Mouse (Mus musculus) midbrain, embryonic 14.5 days (tissue): ENCODE data around the gene Ier5l. TPM values are rescaled to one million over a fixed set of nuclear protein-coding genes. Genes with fewer than 3 reads are reported as not detected.

Source experiments
- ATAC-seq: fragments of 200-750 bp; cut with Nextera tagmentation; 2 replicates; pipeline ENCODE4 v1.8.0; 2017; ENCODE audit warnings: moderate number of reproducible peaks, moderate library complexity; ENCODE audit not compliant: low FRiP score, low TSS enrichment
- DNase-seq: peaks from one replicate; pipeline ENCODE4 v3.0.0-alpha.2; 2015
- H3K27ac ChIP-seq: fragments of 300-500 bp; sonication (generic); replicated peaks from 2 replicates; pipeline ENCODE4 v1.5.1; 2014; ENCODE audit warnings: mild to moderate bottlenecking, low read depth, low read length, moderate library complexity
- H3K27me3 ChIP-seq: fragments of 300-500 bp; sonication (generic); 2 replicates; pipeline ENCODE4 v1.6.1; 2014; ENCODE audit warnings: low read length, control low read depth, mixed read lengths; ENCODE audit not compliant: control insufficient read depth, insufficient read depth
- H3K36me3 ChIP-seq: fragments of 300-500 bp; sonication (generic); 2 replicates; pipeline ENCODE4 v1.6.1; 2014; ENCODE audit warnings: low read length, control low read depth; ENCODE audit not compliant: control insufficient read depth, insufficient read depth
- H3K4me1 ChIP-seq: fragments of 300-500 bp; sonication (generic); 2 replicates; pipeline ENCODE4 v1.6.1; 2014; ENCODE audit warnings: mild to moderate bottlenecking, antibody characterized with exemption, low read length, control low read depth; ENCODE audit not compliant: control insufficient read depth, insufficient read depth
- H3K4me2 ChIP-seq: fragments of 300-500 bp; sonication (generic); 2 replicates; pipeline ENCODE4 v1.6.1; 2014; ENCODE audit warnings: mild to moderate bottlenecking, low read length, moderate library complexity
- H3K4me3 ChIP-seq: fragments of 300-500 bp; sonication (generic); replicated peaks from 2 replicates; pipeline ENCODE4 v1.5.1; 2014; ENCODE audit warnings: low read depth, low read length
- H3K9ac ChIP-seq: fragments of 300-500 bp; sonication (generic); replicated peaks from 2 replicates; pipeline ENCODE4 v1.6.1; 2014; ENCODE audit warnings: mild to moderate bottlenecking, low read length, moderate library complexity
- H3K9me3 ChIP-seq: fragments of 300-500 bp; sonication (generic); 2 replicates; pipeline ENCODE4 v1.6.1; 2016; ENCODE audit warnings: low read length, control low read depth, mixed read lengths; ENCODE audit not compliant: control insufficient read depth
- WGBS: fragments of 180-500 bp; shearing (Covaris S2); extraction: QIAGEN DNeasy Blood & Tissue Kit; methylation state at CpG from one replicate; pipeline ENCODE4 v1.1.7; 2014; 5-methylcytosine and 5-hydroxymethylcytosine counted together
- polyA plus RNA-seq: library from polyadenylated mRNA; unstranded; fragments of >200 nt; fragmentation: Nextera tagmentation; extraction: Ambion mirVana; gene quantifications from 2 replicates; pipeline ENCODE4 v1.2.1, GENCODE M21; 2014

Gene Ier5l
- polyA plus RNA-seq = 3.7 and 4.3 TPM in 2 replicates

DNA sequence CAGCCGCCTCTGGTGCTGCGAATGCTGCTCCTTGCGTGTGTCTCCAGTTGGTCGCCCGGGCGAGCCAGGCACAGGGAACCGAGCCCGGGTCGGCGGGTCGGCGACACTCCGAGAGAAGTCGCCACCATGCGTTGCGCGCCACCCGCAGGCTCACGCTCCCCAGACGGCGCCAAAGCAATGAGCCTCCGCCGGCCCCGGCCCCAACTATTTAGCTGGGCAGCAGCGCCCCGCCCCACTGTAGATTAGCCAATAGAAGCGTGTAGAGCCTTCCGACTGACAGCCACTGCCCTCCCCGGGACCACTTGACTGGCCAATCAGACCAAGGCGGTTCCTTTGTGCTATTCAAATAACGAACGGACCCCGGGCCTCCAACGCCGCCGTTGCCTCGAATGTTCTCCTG is at the start of gene Ier5l:
Ier5l (minus strand) TSS at position 181 of the 400 bp plus-strand sequence.
- DNase-seq (peak; percentile 97), ATAC-seq (peak; percentile 90)
- Histone ChIP-seq H3K36me3 (no peaks in the 10 kb centered on the region), H3K9ac (peak within 1 kb of the TSS; percentile 90), H3K4me2 (peak within 1 kb of the TSS; percentile 98), H3K27ac (peak within 1 kb of the TSS; percentile 87), H3K4me1 (peaks cover 25% of the 10 kb centered on the region), H3K9me3 (no peaks in the 10 kb centered on the region), H3K4me3 (peak within 1 kb of the TSS; percentile 70), H3K27me3 (no peaks in the 10 kb centered on the region)
- WGBS = under 1% methylated on average over 37 of the region's 37 CpGs

DNA sequence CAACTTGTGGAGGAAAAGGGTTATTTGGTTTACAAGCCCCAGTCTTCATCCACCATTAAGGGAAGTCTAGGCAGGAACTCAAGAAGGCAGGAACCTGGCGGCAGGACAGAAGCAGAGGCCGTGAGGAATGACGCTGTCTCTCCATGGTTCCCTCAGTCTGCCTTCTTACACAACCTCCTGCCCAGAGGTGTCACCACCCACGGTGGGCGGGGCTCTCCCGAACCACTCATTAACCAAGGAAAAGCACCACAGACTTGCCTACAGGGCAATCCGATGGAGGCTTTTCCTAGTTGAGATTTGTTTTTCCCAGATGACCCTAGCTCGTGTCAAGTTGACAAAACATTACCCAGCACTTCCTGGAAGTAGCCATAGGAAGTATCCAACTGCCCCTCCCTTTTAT is 49.7 kb upstream of the Ier5l start:
- no peaks in the 10 kb centered on the region for H3K9me3 ChIP-seq
- no peak overlapping the region for H3K4me2 ChIP-seq
- H3K27me3 ChIP-seq = no peaks in the 10 kb centered on the region
- WGBS = 82% methylated on average over 8 of the region's 8 CpGs
- no peak overlapping the region for H3K4me3 ChIP-seq
- DNase-seq (no peak), ATAC-seq (no peak)
- no peaks in the 10 kb centered on the region for H3K4me1 ChIP-seq
- H3K9ac ChIP-seq = no peak overlapping the region
- H3K36me3 ChIP-seq = no peaks in the 10 kb centered on the region
- no peak overlapping the region for H3K27ac ChIP-seq

DNA sequence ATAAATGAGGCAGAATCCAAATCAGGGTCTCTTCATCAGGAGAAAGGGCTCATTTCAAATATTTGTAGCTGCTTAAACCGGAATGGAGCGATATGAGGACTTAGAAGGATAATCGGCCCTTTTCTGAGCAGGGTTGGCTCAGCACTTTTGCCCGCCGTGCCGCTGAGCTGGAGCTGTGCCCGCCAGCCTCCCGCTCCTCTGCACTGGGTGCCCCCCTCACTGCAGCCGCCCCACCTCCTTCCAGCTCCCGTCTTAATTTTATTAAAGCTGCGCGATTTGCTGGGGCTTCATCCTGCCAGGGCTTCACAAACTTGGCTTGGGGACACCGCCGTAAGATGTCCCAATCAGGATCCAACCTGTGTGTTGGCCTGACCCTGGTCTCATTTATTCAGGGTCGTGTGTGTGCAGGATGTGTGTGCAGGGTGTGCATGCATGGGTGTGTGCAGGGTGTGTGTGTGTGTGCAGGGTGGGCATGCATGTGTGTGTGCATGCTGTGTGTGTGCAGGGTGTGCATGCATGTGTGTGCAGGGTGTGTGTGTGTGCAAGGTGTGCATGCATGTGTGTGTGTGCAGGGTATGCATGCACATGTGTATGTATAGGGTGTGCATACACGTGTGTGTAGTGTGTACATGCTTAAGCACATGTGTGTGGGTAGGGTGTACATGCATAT is 36.8 kb upstream of the Ier5l start:
- peak; percentile 44 for DNase-seq
- H3K27ac ChIP-seq = no peak overlapping the region
- no peaks in the 10 kb centered on the region for H3K9me3 ChIP-seq
- H3K4me1 ChIP-seq = no peaks in the 10 kb centered on the region
- H3K36me3 ChIP-seq = no peaks in the 10 kb centered on the region
- H3K4me3 ChIP-seq = no peak overlapping the region
- ATAC-seq = no peak
- no peak overlapping the region for H3K4me2 ChIP-seq
- 65% methylated on average over 16 of the region's 16 CpGs for WGBS
- H3K9ac ChIP-seq = no peak overlapping the region
- H3K27me3 ChIP-seq = no peaks in the 10 kb centered on the region

DNA sequence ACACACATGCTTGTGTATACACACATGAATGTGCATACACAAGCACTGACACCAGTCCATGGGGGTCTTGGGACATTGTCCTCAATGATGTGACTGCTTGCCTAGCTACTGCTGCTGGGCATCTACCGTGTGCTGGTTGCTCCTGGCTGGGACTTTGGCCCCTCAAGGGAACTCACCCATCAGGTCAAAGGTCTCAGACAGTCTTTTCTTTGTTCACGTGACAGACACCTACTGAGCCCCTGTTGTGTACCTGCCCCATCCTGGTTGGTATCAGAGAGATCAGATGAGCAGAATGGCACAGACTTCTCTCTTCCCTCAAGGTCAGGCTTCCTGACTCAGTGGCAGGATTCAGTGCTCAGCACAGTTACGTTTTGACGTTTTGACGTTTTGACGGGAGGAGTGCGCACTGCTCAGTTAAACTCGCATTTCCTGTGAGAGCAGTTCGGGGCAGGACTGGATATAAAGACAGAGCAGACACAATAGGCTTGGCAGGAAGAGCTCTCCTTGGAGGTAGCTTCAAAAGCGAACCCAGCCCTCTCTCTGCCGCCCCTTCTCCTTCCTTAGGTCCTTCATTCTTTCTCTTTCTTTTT is 33.2 kb upstream of the Ier5l start:
- WGBS = 64% methylated on average over 11 of the region's 11 CpGs
- H3K9ac ChIP-seq = no peak overlapping the region
- H3K36me3 ChIP-seq = no peaks in the 10 kb centered on the region
- no peaks in the 10 kb centered on the region for H3K9me3 ChIP-seq
- no peaks in the 10 kb centered on the region for H3K27me3 ChIP-seq
- no peak overlapping the region for H3K27ac ChIP-seq
- H3K4me1 ChIP-seq = no peaks in the 10 kb centered on the region
- ATAC-seq (no peak), DNase-seq (no peak)
- H3K4me2 ChIP-seq = no peak overlapping the region
- H3K4me3 ChIP-seq = no peak overlapping the region

DNA sequence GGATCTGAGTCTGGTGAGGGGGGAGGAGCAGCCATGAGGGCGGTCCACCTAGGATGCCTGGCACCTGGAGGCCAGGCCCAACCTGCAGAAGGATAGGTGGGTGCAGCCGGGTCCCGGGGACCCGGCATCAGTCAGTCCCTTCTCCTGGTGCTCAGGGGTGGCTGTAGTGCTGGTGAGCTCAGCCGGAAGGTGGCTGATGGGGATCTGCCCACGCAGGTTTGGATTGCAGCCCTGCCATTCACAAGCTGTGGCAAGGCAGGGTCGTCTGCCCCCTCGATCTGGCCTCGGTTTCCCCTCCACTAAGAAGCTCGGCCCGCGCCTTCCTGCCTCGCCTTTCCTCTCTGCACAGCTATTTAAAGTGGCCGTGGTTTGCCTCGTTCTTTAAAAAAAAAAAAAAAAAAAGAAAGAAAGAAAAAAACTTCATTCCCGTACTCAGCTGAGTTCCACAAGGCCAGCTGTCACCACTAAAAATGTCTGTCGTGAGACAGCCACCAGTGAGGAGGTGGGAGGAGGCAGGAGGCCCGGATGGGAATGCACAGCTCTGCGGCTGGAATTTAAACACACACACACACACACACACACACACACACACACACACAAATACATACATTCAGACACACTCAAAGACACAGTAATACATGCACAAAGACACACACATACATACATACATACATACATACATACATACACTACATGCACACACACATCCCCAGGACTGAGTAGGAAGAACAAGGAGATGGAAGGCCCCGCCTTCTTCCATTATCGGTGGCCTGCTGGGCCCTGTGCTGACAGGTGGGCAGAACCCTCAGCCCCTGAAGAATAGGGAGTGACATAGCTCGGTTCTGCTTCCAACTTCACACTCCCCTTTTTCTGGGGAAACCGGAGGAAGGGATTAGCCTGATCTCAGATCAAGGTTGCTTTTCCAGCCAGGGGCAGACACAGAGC is 29.9 kb upstream of the Ier5l start:
- Histone ChIP-seq H3K27me3 (no peaks in the 10 kb centered on the region), H3K36me3 (no peaks in the 10 kb centered on the region), H3K27ac (no peak overlapping the region), H3K4me1 (no peaks in the 10 kb centered on the region), H3K9ac (no peak overlapping the region), H3K4me2 (no peak overlapping the region), H3K4me3 (no peak overlapping the region), H3K9me3 (no peaks in the 10 kb centered on the region)
- DNase-seq (no peak), ATAC-seq (no peak)
- WGBS = 49% methylated on average over 23 of the region's 23 CpGs

DNA sequence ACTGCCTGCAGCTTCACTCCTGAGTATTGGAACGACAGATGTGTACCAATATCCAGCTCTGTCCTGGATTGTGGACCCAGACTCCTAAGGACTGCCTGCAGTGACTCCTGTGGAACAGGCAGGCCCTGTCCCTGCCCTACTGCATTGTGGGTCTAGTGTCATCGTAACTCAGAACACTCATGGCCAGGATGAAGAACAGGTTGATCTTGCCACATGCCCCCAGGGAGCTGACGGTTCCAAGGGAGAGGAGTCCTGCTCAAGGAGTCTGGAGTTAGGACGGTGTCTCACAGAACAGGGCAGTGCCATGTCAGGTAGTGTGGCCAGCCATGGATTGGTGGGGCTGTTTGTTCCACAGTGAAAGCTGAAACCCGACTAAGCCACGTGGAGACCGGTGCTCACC is 27.7 kb upstream of the Ier5l start:
- ATAC-seq = no peak
- Histone ChIP-seq H3K27me3 (no peaks in the 10 kb centered on the region), H3K4me2 (no peak overlapping the region), H3K4me3 (no peak overlapping the region), H3K9ac (no peak overlapping the region), H3K4me1 (no peaks in the 10 kb centered on the region), H3K27ac (no peak overlapping the region), H3K36me3 (no peaks in the 10 kb centered on the region), H3K9me3 (no peaks in the 10 kb centered on the region)
- WGBS = 79% methylated on average over 7 of the region's 7 CpGs
- DNase-seq = no peak

DNA sequence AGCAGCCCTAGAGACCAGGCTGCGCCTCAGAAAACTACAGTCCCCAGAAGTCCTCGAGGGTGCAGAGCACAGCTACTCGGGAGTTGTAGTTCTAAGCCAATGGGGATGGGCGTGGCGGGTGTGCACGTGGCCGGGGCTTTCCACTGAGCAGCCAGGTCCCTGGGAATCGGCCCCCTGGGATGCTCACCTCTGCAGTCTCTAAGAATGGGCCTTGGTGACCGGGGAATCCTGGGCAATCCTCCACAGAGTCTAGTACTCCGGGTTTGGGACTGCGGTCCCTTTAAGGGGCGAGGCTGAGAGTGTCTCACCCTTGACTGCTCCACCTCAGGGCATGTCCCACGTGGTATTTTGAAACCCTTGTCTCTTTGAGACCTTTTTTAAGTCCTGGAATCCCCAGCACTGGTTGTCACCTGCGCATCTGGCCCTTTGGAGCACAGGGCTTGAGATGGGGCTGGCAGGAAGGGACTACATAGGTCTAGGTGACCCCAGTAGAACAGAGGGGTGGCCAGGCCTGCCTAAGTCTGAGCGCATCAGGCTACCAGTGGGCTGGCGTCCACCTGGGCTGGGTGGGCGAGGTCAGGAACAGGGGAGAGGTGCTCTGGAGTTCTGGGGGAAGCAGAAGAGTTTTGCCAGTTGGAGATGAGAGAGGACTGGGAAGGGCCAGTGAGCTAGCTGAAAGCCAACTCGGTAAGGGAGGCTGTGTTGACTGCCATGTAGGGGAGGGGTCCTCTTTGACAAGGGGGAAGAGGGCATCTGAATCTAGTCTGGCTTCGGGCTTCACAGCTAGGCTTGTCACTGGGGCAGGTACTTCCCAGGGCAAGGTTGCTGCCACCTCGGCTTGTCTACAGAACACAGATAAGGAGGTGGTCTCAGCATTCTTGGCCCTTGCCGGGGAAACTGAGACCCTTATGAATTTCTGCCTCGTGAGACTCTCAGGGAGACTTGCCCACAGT is 22.2 kb upstream of the Ier5l start:
- Histone ChIP-seq H3K4me2 (peak overlapping the region; percentile 62), H3K4me3 (peak overlapping the region; percentile 30)

More for the DNA sequence above, 22.2 kb upstream of the Ier5l start:
- H3K9ac ChIP-seq = peak overlapping the region; percentile 22; the same call in 1 of the 2 replicates
- no peak overlapping the region for H3K27ac ChIP-seq
- H3K4me1 ChIP-seq = 0 out of 2 replicates have a peak, but pooled peaks cover 3% of the 10 kb centered on the region
- peak; percentile 93 for ATAC-seq
- WGBS = 25% methylated on average over 22 of the region's 22 CpGs
- DNase-seq = peak; percentile 90
- no peaks in the 10 kb centered on the region for H3K36me3 ChIP-seq
- H3K27me3 ChIP-seq = no peaks in the 10 kb centered on the region
- no peaks in the 10 kb centered on the region for H3K9me3 ChIP-seq
